Mouse (Mus musculus): Measurements from ENCODE around the gene Zfp984. TPM values are rescaled to one million over a fixed set of nuclear protein-coding genes. Genes with fewer than 3 reads are reported as not detected.
"Not testable (repeated sequence)": the region's sequence is repeated elsewhere in the genome, so short reads cannot be mapped to it uniquely, and the experiment has no call there.

Zfp984 gene
- 7.6 TPM in 2 replicates for polyA plus RNA-seq (2015; fragmentation: Nextera tagmentation; extraction: Ambion mirVana)

DNA sequence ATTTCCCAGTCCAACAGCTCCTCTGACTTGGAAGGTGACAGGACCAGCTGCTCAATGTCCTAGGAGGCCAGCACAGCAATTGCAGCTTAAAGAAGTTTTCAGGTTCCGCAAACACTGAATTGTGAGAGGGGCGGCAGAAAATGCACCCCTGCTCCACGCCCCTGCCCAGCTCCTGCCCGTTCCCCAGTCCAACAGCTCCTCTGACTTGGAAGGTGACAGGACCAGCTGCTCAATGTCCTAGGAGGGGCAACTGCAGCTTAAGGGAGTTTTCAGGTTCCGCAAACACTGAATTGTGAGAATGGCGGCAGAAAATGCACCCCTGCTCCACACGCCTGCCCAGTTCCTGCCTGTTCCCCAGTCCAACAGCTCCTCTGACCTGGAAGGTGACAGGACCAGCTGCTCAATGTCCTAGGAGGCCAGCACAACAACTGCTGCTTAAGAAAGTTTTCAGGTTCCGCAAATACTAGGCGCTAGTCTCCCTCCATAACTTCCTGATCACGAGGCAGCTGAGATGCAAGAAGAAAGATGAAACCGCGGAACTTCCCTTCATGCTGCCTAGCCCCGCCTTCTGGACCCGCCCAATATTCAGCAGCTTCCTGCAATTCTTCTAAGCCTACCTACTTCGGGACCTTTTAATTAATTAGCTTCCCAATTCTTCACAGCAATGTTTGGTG lies at the start of gene Zfp984:
Gene Zfp984 (minus strand): TSS at position 497 of the 674 bp plus-strand sequence.
- WGBS = 13% methylated on average over 15 of the region's 15 CpGs
- Histone ChIP-seq H3K4me2 (peak within 1 kb of the TSS; percentile 77), H3K9ac (peak within 1 kb of the TSS; percentile 71), H3K4me3 (peak within 1 kb of the TSS; percentile 52)
- ATAC-seq (ENCODE audit: insufficient number of reproducible peaks, insufficient read depth, low FRiP score, low TSS enrichment, low read depth); H3K36me3 ChIP-seq; H3K27ac ChIP-seq; H3K4me1 ChIP-seq; H3K27me3 ChIP-seq; H3K9me3 ChIP-seq: not testable (repeated sequence)

DNA sequence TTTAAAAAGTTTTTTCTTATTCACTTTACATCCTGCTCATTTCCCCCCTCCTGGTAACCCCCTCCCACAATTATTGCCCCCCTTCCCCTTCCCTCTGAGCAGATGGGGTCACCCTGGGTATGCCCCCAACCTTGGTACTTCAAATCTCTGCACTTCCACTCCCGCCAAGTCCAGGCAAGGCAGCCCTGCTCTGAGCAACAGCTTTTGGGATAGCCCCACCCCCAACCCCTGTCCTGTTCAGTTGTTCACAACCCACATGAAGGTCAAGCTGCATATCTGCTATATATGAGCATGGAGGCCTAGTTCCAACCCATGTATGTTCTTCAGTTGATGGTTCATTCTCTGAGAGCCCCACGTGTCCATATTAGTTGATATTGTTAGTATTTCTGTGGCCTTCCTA lies 41.2 kb upstream of the Zfp984 start:
- H3K36me3 ChIP-seq = peaks cover 9% of the 10 kb centered on the region
- no peak overlapping the region for H3K4me2 ChIP-seq
- ATAC-seq (ENCODE audit: insufficient number of reproducible peaks, insufficient read depth, low FRiP score, low TSS enrichment, low read depth) = no peak
- H3K9ac ChIP-seq = no peak overlapping the region
- no peak overlapping the region for H3K4me3 ChIP-seq
- H3K27me3 ChIP-seq = no peaks in the 10 kb centered on the region
- peaks cover 11% of the 10 kb centered on the region; the same call in 1 of the 2 replicates for H3K4me1 ChIP-seq
- H3K9me3 ChIP-seq = no peaks in the 10 kb centered on the region
- H3K27ac ChIP-seq = no peak overlapping the region
- WGBS = 80% methylated on average over 2 of the region's 2 CpGs

DNA sequence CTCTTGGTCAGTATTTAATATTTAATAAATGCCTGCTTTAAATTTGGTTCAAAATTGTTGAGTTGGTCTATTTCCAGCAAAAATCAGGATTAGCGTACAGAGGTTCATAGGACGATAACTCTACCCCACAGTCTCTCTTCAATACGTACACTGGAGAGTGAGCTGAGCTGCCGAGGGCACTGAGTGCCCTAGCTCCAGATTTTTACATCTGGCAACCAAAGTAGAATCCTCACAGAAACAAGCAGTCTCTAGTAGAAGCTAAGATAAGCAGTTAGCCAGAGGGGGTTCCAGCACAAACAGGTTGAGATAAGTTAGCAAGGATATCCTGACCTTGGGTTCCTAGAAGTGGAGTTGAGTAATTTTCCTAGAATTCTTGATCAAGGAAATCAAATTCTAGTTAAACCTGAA lies 39.0 kb upstream of the Zfp984 start:
- WGBS = 4% methylated on average over 4 of the region's 4 CpGs
- Histone ChIP-seq H3K27ac (0 out of 2 replicates have a peak overlapping the region, but pooled peaks have one; percentile 40), H3K4me2 (peak overlapping the region; percentile 77), H3K9me3 (peaks cover 17% of the 10 kb centered on the region), H3K9ac (peak overlapping the region; percentile 72), H3K4me1 (peaks cover 11% of the 10 kb centered on the region; the same call in 1 of the 2 replicates), H3K36me3 (peaks cover 30% of the 10 kb centered on the region), H3K27me3 (no peaks in the 10 kb centered on the region), H3K4me3 (peak overlapping the region; percentile 72)
- peak; percentile 64 for ATAC-seq (ENCODE audit: insufficient number of reproducible peaks, insufficient read depth, low FRiP score, low TSS enrichment, low read depth)

DNA sequence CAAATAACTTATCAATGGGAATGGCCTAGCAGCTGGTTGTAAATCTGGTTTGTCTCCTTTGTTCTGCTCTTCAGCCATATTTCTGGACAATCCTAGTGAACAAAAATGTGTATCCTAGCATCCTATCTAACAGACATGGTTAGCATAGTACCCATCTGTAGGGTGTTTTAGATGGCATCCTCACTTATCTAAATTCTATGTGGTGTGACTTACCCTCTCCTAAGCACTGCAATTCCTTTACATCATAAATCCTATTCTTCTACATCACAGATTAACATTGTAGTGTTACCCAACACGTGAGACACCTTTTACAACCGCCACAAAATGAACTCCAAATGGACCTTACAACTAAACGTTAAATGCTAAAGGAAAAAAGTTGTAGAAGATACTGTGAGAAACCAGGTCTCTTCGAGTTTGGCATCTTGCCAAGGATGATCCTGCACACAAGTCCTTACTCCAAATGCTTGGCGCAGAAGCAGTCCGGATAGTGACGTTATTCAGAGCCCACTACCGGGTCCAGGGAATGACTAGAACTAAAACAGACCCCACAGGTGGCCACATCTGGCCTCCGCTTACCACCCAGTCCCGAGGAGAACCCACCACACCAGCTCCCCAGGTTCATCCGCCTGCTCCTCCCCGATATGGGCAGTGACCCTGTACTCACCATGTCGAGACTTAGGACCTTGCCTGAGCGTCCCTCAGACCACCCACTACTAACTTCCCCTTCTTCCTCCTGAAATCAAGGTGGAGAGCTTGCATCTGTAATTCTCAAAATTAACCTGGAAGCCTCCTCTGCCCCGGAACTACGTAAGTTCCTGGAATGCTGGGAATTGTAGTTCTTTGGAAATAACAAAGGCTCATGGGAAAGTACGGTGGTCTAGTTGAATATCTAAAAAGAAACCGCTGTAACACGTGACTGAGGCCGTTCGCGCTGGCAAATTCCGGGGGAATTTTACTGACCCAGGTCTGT lies 38.3 kb upstream of the Zfp984 start, which contains the start of gene Zfp933:
Gene Zfp933 (minus strand): TSS at position 753 of the 970 bp plus-strand sequence.
- H3K27ac ChIP-seq = 0 out of 2 replicates have a peak within 1 kb of the TSS, but pooled peaks have one; percentile 40
- H3K4me2 ChIP-seq = peak within 1 kb of the TSS; percentile 77
- peak; percentile 82 for ATAC-seq (ENCODE audit: insufficient number of reproducible peaks, insufficient read depth, low FRiP score, low TSS enrichment, low read depth)
- no peaks in the 10 kb centered on the region for H3K27me3 ChIP-seq
- WGBS = 3% methylated on average over 23 of the region's 23 CpGs
- peaks cover 37% of the 10 kb centered on the region for H3K36me3 ChIP-seq
- peaks cover 11% of the 10 kb centered on the region; the same call in 1 of the 2 replicates for H3K4me1 ChIP-seq
- peaks cover 23% of the 10 kb centered on the region for H3K9me3 ChIP-seq
- H3K9ac ChIP-seq = peak within 1 kb of the TSS; percentile 76
- peak within 1 kb of the TSS; percentile 72 for H3K4me3 ChIP-seq

DNA sequence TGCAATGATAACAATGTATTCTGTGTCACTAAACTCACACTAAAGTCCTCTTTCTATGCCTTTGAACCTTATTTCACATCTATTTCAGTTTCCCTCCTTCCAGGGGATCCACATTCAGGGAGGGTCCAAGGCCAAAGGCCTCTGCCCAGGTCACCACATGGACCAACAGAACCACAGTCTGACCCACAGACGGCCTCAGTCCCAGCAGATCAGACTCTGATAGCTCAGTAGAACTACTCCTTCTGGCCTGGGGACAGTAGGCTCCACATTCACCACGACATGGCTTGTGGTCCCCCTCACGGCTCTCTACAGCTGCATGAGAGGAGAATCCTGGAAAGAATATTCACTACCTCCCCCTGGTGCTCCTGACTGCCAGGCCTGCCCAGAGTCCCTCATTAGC lies 33.3 kb upstream of the Zfp984 start:
- no peak overlapping the region for H3K4me2 ChIP-seq
- H3K9ac ChIP-seq = no peak overlapping the region
- WGBS = 96% methylated on average over 3 of the region's 3 CpGs
- H3K4me1 ChIP-seq = peaks cover 6% of the 10 kb centered on the region; the same call in 1 of the 2 replicates
- no peak overlapping the region for H3K27ac ChIP-seq
- H3K27me3 ChIP-seq = no peaks in the 10 kb centered on the region
- no peak for ATAC-seq (ENCODE audit: insufficient number of reproducible peaks, insufficient read depth, low FRiP score, low TSS enrichment, low read depth)
- H3K36me3 ChIP-seq = peaks cover 63% of the 10 kb centered on the region
- H3K4me3 ChIP-seq = no peak overlapping the region
- peaks cover 40% of the 10 kb centered on the region for H3K9me3 ChIP-seq

DNA sequence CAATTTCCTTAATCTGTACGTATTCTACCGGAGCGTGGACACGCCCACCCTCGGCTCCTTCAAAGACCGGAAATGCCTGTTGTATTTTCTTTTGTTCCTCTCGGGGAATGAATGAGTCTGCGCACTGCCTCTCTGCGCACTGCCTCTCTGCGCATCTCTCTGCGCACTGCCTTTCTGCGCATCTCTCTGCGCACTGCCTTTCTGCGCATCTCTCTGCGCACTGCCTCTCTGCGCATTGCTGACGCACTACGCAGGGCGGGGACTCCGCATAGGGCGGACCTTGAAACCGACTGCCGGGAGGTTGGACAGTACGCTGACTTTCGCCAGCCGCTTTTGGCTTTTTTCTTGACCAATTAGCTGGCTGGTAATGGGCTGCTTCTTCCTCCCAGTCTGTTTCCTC lies 29.7 kb upstream of the Zfp984 start:
- 99% methylated on average over 21 of the region's 26 CpGs for WGBS
- not testable (repeated sequence) for H3K27ac ChIP-seq; H3K4me2 ChIP-seq; H3K4me1 ChIP-seq; ATAC-seq (ENCODE audit: insufficient number of reproducible peaks, insufficient read depth, low FRiP score, low TSS enrichment, low read depth); H3K27me3 ChIP-seq; H3K4me3 ChIP-seq; H3K9ac ChIP-seq
- peaks cover 28% of the 10 kb centered on the region for H3K9me3 ChIP-seq
- H3K36me3 ChIP-seq = peaks cover 40% of the 10 kb centered on the region

DNA sequence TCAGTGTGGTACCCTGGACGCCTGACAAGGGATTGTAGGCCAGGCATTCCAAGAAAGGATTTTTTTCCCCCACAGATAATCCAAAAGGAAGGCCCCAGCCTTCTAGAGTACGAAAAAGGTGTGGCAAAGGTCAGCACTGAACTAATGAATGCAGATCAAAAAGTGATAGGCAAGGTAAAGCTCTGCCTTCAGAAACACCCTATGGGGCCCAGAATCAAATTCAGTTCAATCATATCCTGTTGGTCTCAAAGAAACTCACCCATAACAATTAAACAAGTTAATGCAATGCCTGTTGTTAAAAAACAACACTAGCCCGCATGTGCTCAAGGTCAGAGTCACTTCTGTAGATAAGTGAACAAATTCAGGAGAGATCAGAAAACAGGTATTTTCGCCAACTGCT lies 14.8 kb upstream of the Zfp984 start:
- Histone ChIP-seq H3K4me2 (no peak overlapping the region), H3K4me3 (no peak overlapping the region), H3K9ac (no peak overlapping the region), H3K36me3 (peaks cover 77% of the 10 kb centered on the region), H3K4me1 (no peaks in the 10 kb centered on the region), H3K27ac (no peak overlapping the region), H3K9me3 (peaks cover 78% of the 10 kb centered on the region), H3K27me3 (no peaks in the 10 kb centered on the region)
- no peak for ATAC-seq (ENCODE audit: insufficient number of reproducible peaks, insufficient read depth, low FRiP score, low TSS enrichment, low read depth)
- 92% methylated on average over 4 of the region's 4 CpGs for WGBS

DNA sequence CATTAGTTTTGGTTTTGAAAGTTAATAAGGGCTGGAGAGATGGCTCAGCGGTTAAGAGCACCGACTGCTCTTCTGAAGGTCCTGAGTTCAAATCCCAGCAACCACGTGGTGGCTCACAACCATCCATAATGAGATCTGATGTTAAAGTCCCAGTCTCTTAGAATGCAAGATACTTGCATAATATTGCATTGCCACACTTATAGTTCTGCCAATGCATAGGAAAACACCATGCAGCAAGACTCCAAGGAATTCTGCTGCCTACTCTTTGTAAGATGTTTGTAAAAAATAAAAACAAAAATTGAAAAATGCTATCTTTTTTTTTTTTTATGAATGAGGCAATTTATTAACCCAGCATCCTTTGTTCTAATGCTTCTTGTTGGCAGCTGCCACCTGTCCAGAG lies 11.8 kb upstream of the Zfp984 start:
- H3K27ac ChIP-seq; ATAC-seq (ENCODE audit: insufficient number of reproducible peaks, insufficient read depth, low FRiP score, low TSS enrichment, low read depth); H3K27me3 ChIP-seq; H3K4me2 ChIP-seq; H3K9ac ChIP-seq; H3K4me1 ChIP-seq; H3K4me3 ChIP-seq: not testable (repeated sequence)
- H3K9me3 ChIP-seq = peaks cover 72% of the 10 kb centered on the region
- H3K36me3 ChIP-seq = peaks cover 47% of the 10 kb centered on the region
- WGBS = 82% methylated on average over 3 of the region's 3 CpGs

DNA sequence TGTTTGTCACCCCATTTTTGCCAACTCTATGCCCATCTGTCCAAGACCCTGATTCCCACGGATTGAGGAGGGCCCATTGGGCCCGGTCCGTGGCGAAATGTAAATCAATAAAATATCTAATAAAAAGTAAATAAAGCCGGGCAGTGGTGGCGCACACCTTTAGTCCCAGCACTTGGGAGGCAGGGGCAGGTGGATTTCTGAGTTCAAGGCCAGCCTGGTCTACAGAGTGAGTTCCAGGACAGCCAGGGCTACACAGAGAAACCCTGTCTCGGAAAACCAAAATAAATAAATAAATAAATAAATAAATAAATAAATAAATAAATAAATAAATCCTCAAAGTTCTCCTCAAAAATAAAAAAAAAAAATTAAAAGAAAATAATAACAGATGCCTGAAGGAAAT lies 10.1 kb upstream of the Zfp984 start:
- peaks cover 58% of the 10 kb centered on the region for H3K9me3 ChIP-seq
- H3K9ac ChIP-seq, H3K4me2 ChIP-seq, H3K4me3 ChIP-seq, H3K4me1 ChIP-seq, H3K27me3 ChIP-seq, H3K27ac ChIP-seq: not testable (repeated sequence)
- 87% methylated on average over 7 of the region's 7 CpGs for WGBS
- H3K36me3 ChIP-seq = peaks cover 29% of the 10 kb centered on the region
- 0 out of 2 replicates have a peak, but pooled peaks have one; percentile 11 for ATAC-seq (ENCODE audit: insufficient number of reproducible peaks, insufficient read depth, low FRiP score, low TSS enrichment, low read depth)

DNA sequence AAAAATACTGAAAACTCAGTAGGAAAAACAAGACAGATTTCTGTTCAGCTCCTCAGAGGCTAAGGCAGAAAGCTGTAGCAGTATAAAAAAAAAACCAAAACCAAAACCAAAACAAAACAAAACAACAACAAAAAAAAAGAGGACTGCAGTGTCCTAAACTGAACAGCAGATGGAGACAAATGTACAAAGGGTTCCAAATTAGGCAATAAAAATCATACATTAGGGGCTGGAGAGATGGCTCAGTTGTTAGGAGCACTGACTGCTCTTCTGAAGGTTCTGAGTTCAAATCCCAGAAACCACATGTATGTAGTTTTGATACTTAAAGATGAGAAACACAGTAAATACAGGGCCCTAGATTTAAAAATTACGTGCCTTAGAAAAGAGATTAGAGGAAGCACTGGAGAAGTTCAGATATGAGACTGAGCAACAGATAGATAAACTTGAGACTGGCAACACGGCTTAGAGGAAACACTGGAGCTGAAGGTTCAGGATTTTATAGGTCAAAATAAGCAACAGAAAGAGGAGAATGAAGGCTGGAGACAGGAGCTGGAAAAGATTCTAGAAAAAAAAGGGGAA lies 5.1 kb upstream of the Zfp984 start:
- Histone ChIP-seq H3K4me2 (no peak overlapping the region), H3K9me3 (peaks cover 18% of the 10 kb centered on the region; the same call in 1 of the 2 replicates), H3K27me3 (no peaks in the 10 kb centered on the region), H3K4me1 (no peaks in the 10 kb centered on the region), H3K36me3 (no peaks in the 10 kb centered on the region), H3K4me3 (no peak overlapping the region), H3K27ac (no peak overlapping the region), H3K9ac (no peak overlapping the region)
- WGBS = 82% methylated on average over 2 of the region's 2 CpGs
- ATAC-seq (ENCODE audit: insufficient number of reproducible peaks, insufficient read depth, low FRiP score, low TSS enrichment, low read depth) = no peak

DNA sequence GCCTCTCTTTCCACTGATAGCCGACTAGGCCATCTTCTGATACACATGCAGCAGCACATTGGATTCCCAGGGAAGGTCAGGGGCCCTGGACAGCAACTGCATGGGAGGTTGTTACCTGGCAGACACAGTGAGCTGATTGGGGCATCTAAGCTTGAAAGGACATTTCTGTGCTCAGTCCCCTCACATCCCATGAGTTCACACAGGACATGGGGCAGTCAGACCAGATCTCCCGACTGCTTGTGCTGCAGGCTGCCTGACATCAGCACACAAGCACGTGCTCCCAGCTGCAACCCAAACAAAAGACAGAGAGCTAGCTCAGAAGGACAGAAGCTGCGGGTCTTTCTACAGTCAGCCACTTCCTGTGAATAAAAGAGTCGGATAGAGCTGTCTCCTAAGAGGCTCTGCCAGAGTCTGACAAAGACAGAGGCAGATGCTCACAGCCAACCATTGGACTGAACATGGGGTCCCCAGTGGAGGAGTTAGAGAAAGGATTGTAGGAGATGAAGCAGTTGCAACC lies 3.7 kb upstream of the Zfp984 start:
- no peak for ATAC-seq (ENCODE audit: insufficient number of reproducible peaks, insufficient read depth, low FRiP score, low TSS enrichment, low read depth)
- H3K9ac ChIP-seq = no peak overlapping the region
- H3K36me3 ChIP-seq = no peaks in the 10 kb centered on the region
- no peaks in the 10 kb centered on the region for H3K27me3 ChIP-seq
- H3K4me3 ChIP-seq = no peak overlapping the region
- peaks cover 9% of the 10 kb centered on the region; the same call in 1 of the 2 replicates for H3K9me3 ChIP-seq
- no peak overlapping the region for H3K4me2 ChIP-seq
- no peak overlapping the region for H3K27ac ChIP-seq
- 44% methylated on average over 5 of the region's 5 CpGs for WGBS
- H3K4me1 ChIP-seq = 0 out of 2 replicates have a peak, but pooled peaks cover 5% of the 10 kb centered on the region
